Mouse (Mus musculus) ES-E14 (cell line): ENCODE measurements around the gene Gm16253. TPM values are rescaled to one million over a fixed set of nuclear protein-coding genes. Genes with fewer than 3 reads are reported as not detected.

ENCODE experiments used
- DNase-seq: peaks from one replicate; pipeline ENCODE4 v3.0.0-alpha.2; 2013; ENCODE audit warnings: low read depth, low spot score
- H3K27ac ChIP-seq: 2 replicates; pipeline ENCODE4 v1.5.1; 2012; ENCODE audit warnings: low read depth, mild to moderate bottlenecking, low read length, moderate library complexity, mixed read lengths; ENCODE audit not compliant: poor library complexity, insufficient read depth, severe bottlenecking
- H3K36me3 ChIP-seq: 2 replicates; pipeline ENCODE4 v1.6.1; 2012; ENCODE audit warnings: mild to moderate bottlenecking, low read length, moderate library complexity, mixed read lengths; ENCODE audit not compliant: control insufficient read depth, poor library complexity, insufficient read depth, severe bottlenecking
- H3K4me1 ChIP-seq, 2 experiments: fragments of 150-350 bp in 1 of 2; sonication (generic) in 1 of 2; 2 replicates each; pipeline ENCODE4 v1.6.1; 2012; ENCODE audit warnings: low read length in 2 of 2, mild to moderate bottlenecking in 1 of 2, mixed read lengths in 1 of 2; ENCODE audit not compliant: control insufficient read depth in 2 of 2, insufficient read depth in 2 of 2, poor library complexity in 1 of 2
- H3K4me3 ChIP-seq, 2 experiments: fragments of 150-350 bp in 1 of 2; sonication (generic) in 1 of 2; 2 replicates each; pipeline ENCODE4 v1.5.1; 2012; ENCODE audit warnings: low read length in 2 of 2, low read depth in 1 of 2, mild to moderate bottlenecking in 1 of 2, mixed read lengths in 1 of 2; ENCODE audit not compliant: insufficient read depth in 1 of 2, poor library complexity in 1 of 2, severe bottlenecking in 1 of 2
- H3K9ac ChIP-seq: 2 replicates; pipeline ENCODE4 v1.6.1; 2012; ENCODE audit warnings: low read depth, mild to moderate bottlenecking, low read length, mixed read lengths; ENCODE audit not compliant: poor library complexity, insufficient read depth, severe bottlenecking
- H3K9me3 ChIP-seq: fragments of 150-350 bp; sonication (generic); 2 replicates; pipeline ENCODE4 v1.6.1; 2012; ENCODE audit warnings: low read depth, mild to moderate bottlenecking, low read length; ENCODE audit not compliant: control insufficient read depth, insufficient read depth
- CHD2 ChIP-seq: IDR thresholded peaks from 2 replicates; pipeline ENCODE4 v1.6.1; 2014; ENCODE audit warnings: mild to moderate bottlenecking, low read depth, low read length, inconsistent platforms
- HCFC1 ChIP-seq: IDR thresholded peaks from 2 replicates; pipeline ENCODE4 v1.6.1; 2012; ENCODE audit warnings: low read length, inconsistent platforms, borderline replicate concordance; ENCODE audit not compliant: insufficient read depth
- MAFK ChIP-seq: IDR thresholded peaks from 2 replicates; pipeline ENCODE4 v1.6.1; 2014; ENCODE audit warnings: mild to moderate bottlenecking, low read depth, low read length, inconsistent platforms; ENCODE audit not compliant: insufficient read depth
- ZC3H11A ChIP-seq: IDR thresholded peaks from 2 replicates; pipeline ENCODE4 v1.6.1; 2012; ENCODE audit warnings: low read depth, mild to moderate bottlenecking, inconsistent platforms, low read length, borderline replicate concordance
- ZNF384 ChIP-seq: IDR thresholded peaks from 2 replicates; pipeline ENCODE4 v1.6.1; 2012; ENCODE audit warnings: low read depth, low read length, inconsistent platforms
- in situ Hi-C, 2 experiments: fragments of 600-800 bp; cut with MboI; formaldehyde crosslinking; loops; one replicate each; pipeline ENCODE4 v1.15.1; 2025; ENCODE audit warnings: low sequenced_read_pairs in 2 of 2, inconsistent platforms in 1 of 2; ENCODE audit not compliant: unreplicated experiment in 2 of 2
- total RNA-seq: library from RNA; depleted of rRNA; stranded (reverse); fragments of 300-350 nt; gene quantifications from 2 replicates; pipeline ENCODE4 v1.2.3, GENCODE M21; 2012

Gene Gm16253
- total RNA-seq, 1 experiment: 2.0 TPM

GRCm38 (mm10) chr3:96590657-96591056 lies 13.9 kb downstream of the Gm16253 start:
- no peaks in the 10 kb centered on the region for H3K36me3 ChIP-seq
- TF ChIP-seq CHD2: no peak
- TF ChIP-seq ZNF384: no peak
- TF ChIP-seq MAFK: no peak
- TF ChIP-seq ZC3H11A: no peak
- no peak for TF ChIP-seq HCFC1
- no peak for DNase-seq
- in situ Hi-C loops: no loop called here
- no peak overlapping the region for H3K27ac ChIP-seq
- no peaks in the 10 kb centered on the region for H3K9me3 ChIP-seq
- H3K9ac ChIP-seq: no peak overlapping the region
- peaks cover 7 to 10% of the 10 kb centered on the region in 2 experiments; a peak in 3 of 4 replicates for H3K4me1 ChIP-seq
- no peak overlapping the region for H3K4me3 ChIP-seq

GRCm38 (mm10) chr3:96593374-96593773 lies 16.6 kb downstream of the Gm16253 start:
- DNase-seq: no peak

DNA sequence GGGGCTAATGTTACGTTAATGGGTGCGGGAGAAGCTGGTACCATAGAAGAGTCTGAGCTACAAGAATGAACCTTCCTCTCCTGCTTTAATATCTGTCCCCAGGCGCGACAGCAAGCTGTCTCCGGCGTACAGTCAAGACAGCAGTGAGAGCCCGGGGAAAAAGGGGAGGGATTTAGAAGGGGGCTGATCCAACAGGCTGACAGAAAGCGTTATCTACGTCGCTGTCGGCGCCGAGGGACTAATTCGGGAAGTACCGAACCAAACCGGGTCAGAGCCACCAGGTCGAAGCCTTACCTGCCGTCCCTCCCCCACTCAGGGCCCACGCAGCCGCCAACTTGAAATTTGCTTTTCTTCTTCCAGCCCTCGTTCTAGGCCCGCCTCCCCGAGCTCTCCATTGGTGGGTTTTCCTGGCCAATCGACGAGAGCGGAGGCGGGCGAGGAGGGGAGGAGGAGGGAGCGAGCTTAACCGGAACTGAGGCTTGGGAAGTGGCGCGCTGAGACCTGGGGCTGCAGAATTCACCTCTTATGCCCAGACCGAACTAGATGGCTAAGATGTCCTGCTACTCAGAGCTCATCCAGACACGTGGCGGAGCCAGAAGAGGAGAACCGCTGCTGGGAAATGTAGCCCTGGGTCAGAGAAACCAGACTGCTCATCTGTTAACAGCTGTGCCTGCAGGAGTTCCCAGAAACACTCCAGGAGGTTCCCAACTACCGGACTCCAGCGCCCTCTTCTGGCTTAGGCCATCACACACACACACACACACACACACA lies 17.2 kb downstream of the Gm16253 start, which contains the start of gene Polr3gl:
Gene Polr3gl (minus strand): TSS at position 392 of the 771 bp plus-strand sequence.
- in situ Hi-C loops: no loop called here
- TF ChIP-seq ZC3H11A: no peak
- TF ChIP-seq HCFC1: no peak
- TF ChIP-seq MAFK: no peak
- TF ChIP-seq CHD2: no peak; the same call in 1 of the 2 replicates
- no peak for TF ChIP-seq ZNF384
- H3K4me1 ChIP-seq: peaks cover 13 to 18% of the 10 kb centered on the region in 2 experiments
- H3K9ac ChIP-seq: peak within 1 kb of the TSS; percentile 82
- peak within 1 kb of the TSS; percentile 67; the same call in 1 of the 2 replicates for H3K27ac ChIP-seq
- H3K4me3 ChIP-seq: peak within 1 kb of the TSS; percentile 84 to 96
- H3K36me3 ChIP-seq: no peaks in the 10 kb centered on the region
- peak; percentile 96 for DNase-seq
- no peaks in the 10 kb centered on the region for H3K9me3 ChIP-seq

More at GRCm38 (mm10) chr3:96593374-96593773, 16.6 kb downstream of the Gm16253 start:
- H3K27ac ChIP-seq: no peak overlapping the region
- in situ Hi-C loops: no loop called here
- H3K4me3 ChIP-seq: peak overlapping the region; percentile 84 to 96
- TF ChIP-seq ZNF384: no peak
- no peak for TF ChIP-seq ZC3H11A
- TF ChIP-seq HCFC1: no peak
- no peaks in the 10 kb centered on the region for H3K9me3 ChIP-seq
- H3K9ac ChIP-seq: peak overlapping the region; percentile 82; the same call in 1 of the 2 replicates
- H3K36me3 ChIP-seq: no peaks in the 10 kb centered on the region
- H3K4me1 ChIP-seq: peaks cover 13 to 14% of the 10 kb centered on the region in 2 experiments

GRCm38 (mm10) chr3:96594851-96595250 lies 18.1 kb downstream of the Gm16253 start:
- Histone ChIP-seq H3K27ac (no peak overlapping the region), H3K4me3 (no peak overlapping the region), H3K9me3 (no peaks in the 10 kb centered on the region), H3K9ac (no peak overlapping the region), H3K36me3 (no peaks in the 10 kb centered on the region), H3K4me1 (peaks cover 13 to 17% of the 10 kb centered on the region in 2 experiments)
- in situ Hi-C loops: no loop called here
- TF ChIP-seq ZC3H11A (no peak), CHD2 (no peak), MAFK (no peak), HCFC1 (no peak), ZNF384 (no peak)
- DNase-seq: no peak

DNA sequence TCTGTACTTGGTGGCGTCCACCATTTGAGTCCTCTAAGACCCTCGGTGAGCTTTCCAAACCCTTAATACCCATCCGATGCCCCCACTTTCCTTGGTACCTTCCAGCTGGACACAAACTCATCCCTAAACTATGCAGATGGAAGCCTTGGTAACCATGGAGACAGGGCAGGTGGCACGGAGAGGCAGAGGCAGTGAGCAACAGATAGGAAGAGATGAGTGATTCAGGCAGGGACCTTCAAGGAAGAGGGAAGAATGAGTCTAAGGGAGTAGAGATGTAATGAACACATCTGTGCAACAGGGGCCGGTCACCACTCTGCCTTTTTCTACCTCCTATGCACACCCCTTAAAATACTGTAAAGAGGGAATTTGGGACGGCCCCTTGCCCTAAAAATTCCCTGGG lies 18.9 kb downstream of the Gm16253 start:
- peak overlapping the region in 1 of 2 experiments; percentile 71; a peak in 1 of 4 replicates for H3K4me3 ChIP-seq

More for the DNA sequence above, 18.9 kb downstream of the Gm16253 start:
- in situ Hi-C loops: no loop called here
- TF ChIP-seq MAFK: no peak
- TF ChIP-seq HCFC1: no peak
- TF ChIP-seq ZNF384: no peak
- TF ChIP-seq ZC3H11A: no peak
- no peak for TF ChIP-seq CHD2
- Histone ChIP-seq H3K27ac (no peak overlapping the region), H3K9ac (no peak overlapping the region), H3K9me3 (no peaks in the 10 kb centered on the region), H3K36me3 (no peaks in the 10 kb centered on the region), H3K4me1 (peaks cover 13 to 17% of the 10 kb centered on the region in 2 experiments)
- no peak for DNase-seq
